Mouse (Mus musculus): ENCODE results near the gene Gramd1c. TPM values are rescaled to one million over a fixed set of nuclear protein-coding genes. Genes with fewer than 3 reads are reported as not detected.

Gramd1c gene
- total RNA-seq, 2 experiments from 2014 or later = 0.30 to 0.69 TPM

DNA sequence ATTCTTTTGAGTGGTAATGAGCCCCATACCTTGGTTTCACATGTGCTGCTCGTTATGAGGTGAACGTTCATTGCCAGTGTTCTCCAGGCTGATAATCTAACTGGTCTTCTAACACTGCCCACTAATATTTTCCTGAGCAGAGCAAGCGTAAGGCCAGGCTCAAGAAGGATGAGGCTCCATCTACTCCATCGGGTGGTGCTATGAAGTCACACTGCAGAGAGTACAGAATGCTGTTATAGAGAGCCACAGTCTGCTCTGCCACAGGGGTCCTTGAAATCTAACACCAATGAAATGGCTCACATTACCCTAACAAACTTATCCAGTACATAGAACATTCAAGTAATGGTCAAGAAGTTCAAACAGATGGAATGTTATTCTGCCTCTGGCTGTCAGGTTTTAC lies 105.1 kb downstream of the Gramd1c start:
- DNase-seq = no peak

- no peak for DNase-seq
These were observed 108.2 kb downstream of the Gramd1c start for GRCm38 (mm10) chr16:43954913-43955312.

DNA sequence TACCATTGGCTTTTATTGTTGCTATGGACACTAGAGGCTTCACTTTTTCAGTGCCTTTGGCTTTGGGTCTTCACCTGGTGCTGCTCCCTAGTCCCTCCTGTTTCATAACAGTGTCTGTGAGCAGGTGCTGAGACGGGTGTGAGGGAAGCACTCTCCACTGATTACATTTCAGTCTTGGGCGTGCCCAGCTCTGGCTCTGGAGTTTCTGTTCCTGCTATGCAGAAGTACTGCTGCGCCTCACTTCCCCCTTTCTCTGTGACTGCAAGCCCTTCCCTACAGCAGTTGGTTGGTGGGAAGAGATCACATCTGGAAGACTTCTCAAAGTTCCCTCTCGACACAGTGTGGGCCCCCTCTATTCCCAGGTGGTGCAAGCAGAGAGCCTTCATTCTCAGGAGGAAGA lies 111.6 kb downstream of the Gramd1c start:
- peak in 1 of 2 experiments; percentile 71 for DNase-seq

- no peak for DNase-seq
These were observed 117.3 kb downstream of the Gramd1c start for GRCm38 (mm10) chr16:43945869-43946268.

GRCm38 (mm10) chr16:43945351-43945750 lies 117.8 kb downstream of the Gramd1c start:
- no peak for DNase-seq

DNA sequence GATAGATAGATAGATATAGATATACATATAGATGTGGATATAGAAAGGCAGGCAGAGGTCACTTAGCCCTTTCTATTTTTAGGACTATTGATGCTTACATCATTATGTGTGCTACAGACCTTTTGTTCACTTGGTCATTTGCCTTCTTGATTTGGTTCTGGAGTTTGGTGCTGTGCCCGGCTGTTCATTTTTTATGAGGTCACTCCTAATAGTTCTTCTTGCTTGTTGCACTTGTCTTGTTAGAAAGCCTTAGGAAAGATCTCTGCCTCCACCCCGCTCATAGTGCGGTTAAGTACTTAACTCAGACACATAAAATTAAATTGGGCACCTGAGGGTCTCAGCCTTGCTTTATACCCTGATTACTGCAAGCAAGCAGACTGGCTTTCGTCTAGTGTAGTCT lies 122.3 kb downstream of the Gramd1c start:
- DNase-seq = no peak

GRCm38 (mm10) chr16:43935892-43936291 lies 127.3 kb downstream of the Gramd1c start:
- DNase-seq = no peak

- no peak for DNase-seq
These were observed 127.8 kb downstream of the Gramd1c start for GRCm38 (mm10) chr16:43935367-43935766.

DNA sequence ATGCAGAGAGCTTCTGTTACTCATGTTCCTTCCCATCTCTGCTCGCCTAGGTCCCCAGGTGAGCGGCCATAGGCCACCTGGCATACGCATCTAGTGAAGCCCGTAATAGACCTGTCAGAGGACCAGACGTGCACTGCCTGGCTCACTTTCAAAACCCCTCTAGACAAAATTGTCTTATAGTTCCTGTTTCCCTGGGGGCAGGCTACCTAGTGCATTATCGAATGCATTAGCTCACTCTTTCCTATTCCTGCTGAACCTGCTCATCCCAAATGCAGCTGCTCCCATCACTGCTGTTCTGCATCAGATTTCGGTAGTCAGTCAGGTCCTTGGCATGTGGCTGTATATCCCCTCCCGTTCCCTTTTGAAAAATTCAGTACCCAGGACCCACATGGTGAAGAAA lies 128.3 kb downstream of the Gramd1c start:
- no peak for DNase-seq

GRCm38 (mm10) chr16:43933041-43933440 lies 130.1 kb downstream of the Gramd1c start:
- DNase-seq = no peak

GRCm38 (mm10) chr16:43932319-43932718 lies 130.8 kb downstream of the Gramd1c start:
- DNase-seq = no peak

DNA sequence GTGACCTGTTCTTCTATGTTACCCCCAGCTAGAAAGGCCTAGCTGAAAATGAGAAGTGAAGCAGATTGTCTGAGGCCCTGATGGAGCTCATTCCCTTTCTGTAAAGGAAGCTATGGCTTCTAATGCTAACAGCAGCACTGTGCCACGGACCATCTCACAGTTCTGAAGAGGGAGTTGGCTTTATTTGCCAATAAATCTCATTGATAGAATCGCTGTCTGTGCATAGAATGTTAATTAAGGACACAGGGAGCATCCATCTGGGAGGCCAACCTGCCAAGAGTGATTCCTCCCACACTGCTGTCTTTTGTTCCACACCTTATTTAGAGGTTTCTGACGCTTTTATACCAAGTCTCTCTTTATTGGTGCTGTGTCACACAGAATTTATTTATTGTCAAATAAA lies 131.6 kb downstream of the Gramd1c start:
- no peak for DNase-seq

GRCm38 (mm10) chr16:43930577-43930976 lies 132.6 kb downstream of the Gramd1c start:
- DNase-seq = no peak

Small RNAs within 50 kb of the gene (microRNA-seq; reads per million reads assigned to microRNA genes)
- 0 reads per million in 2 experiments for gene Mir3470b

Other genes starting within 250 kb of the Gramd1c start
- gene Ccdc191, start 173.5 kb downstream of the Gramd1c start, total RNA-seq (2021) = 1 to 10 TPM; 1.7 to 2.4 TPM
- 10 to 100 TPM in 1 of 2 experiments, 1 to 10 TPM in 1; 9.9 to 13.0 TPM for gene Qtrt2, start 136.5 kb downstream of the Gramd1c start, total RNA-seq (2021)
- under 1 TPM; 0.27 to 0.95 TPM for gene Zdhhc23, start 83.6 kb downstream of the Gramd1c start, total RNA-seq (2021)
- gene Atp6v1a, start 76.4 kb upstream of the Gramd1c start, total RNA-seq (2021) = 10 to 100 TPM; 24.7 to 27.8 TPM
- 10 to 100 TPM; 54.6 to 55.7 TPM for gene Naa50, start 76.5 kb upstream of the Gramd1c start, total RNA-seq (2021)
- gene Usf3, start 109.9 kb upstream of the Gramd1c start, total RNA-seq (2021) = 10 to 100 TPM; 15.9 to 16.6 TPM